Mouse (Mus musculus) stomach, embryonic 15.5 days (tissue): Measurements from ENCODE around the gene Ucn3. TPM values are rescaled to one million over a fixed set of nuclear protein-coding genes. Genes with fewer than 3 reads are reported as not detected.
"Not testable (repeated sequence)": the region's sequence is repeated elsewhere in the genome, so short reads cannot be mapped to it uniquely, and the experiment has no call there.

Experiments used
- ATAC-seq: fragments of 200-750 bp; cut with Nextera tagmentation; 2 replicates; pipeline ENCODE4 v1.8.0; 2017; ENCODE audit warnings: low read depth, moderate number of reproducible peaks, moderate TSS enrichment; ENCODE audit not compliant: insufficient read depth, low FRiP score
- H3K27ac ChIP-seq: fragments of 300-500 bp; sonication (generic); 2 replicates; pipeline ENCODE4 v1.5.1; 2015; ENCODE audit warnings: mild to moderate bottlenecking, inconsistent platforms
- H3K27me3 ChIP-seq: fragments of 300-500 bp; sonication (generic); replicated peaks from 2 replicates; pipeline ENCODE4 v1.6.1; 2015; ENCODE audit warnings: inconsistent platforms
- H3K36me3 ChIP-seq: fragments of 300-500 bp; sonication (generic); 2 replicates; pipeline ENCODE4 v1.6.1; 2015; ENCODE audit warnings: inconsistent platforms
- H3K4me1 ChIP-seq: fragments of 300-500 bp; sonication (generic); 2 replicates; pipeline ENCODE4 v1.6.1; 2015; ENCODE audit warnings: inconsistent platforms
- H3K4me2 ChIP-seq: fragments of 300-500 bp; sonication (generic); 2 replicates; pipeline ENCODE4 v1.6.1; 2015; ENCODE audit warnings: mild to moderate bottlenecking, inconsistent platforms
- H3K4me3 ChIP-seq: fragments of 300-500 bp; sonication (generic); replicated peaks from 2 replicates; pipeline ENCODE4 v1.5.1; 2015; ENCODE audit warnings: inconsistent platforms
- H3K9ac ChIP-seq: fragments of 300-500 bp; sonication (generic); 2 replicates; pipeline ENCODE4 v1.6.1; 2015; ENCODE audit warnings: inconsistent platforms
- H3K9me3 ChIP-seq: fragments of 300-500 bp; sonication (generic); 2 replicates; pipeline ENCODE4 v1.6.1; 2016; ENCODE audit warnings: inconsistent platforms
- WGBS: fragments of 180-500 bp; shearing (Covaris S2); methylation state at CpG from one replicate; pipeline ENCODE4 v1.1.7; 2015; 5-methylcytosine and 5-hydroxymethylcytosine counted together
- polyA plus RNA-seq: library from polyadenylated mRNA; unstranded; fragments of >200 nt; fragmentation: Nextera tagmentation; extraction: Ambion mirVana; gene quantifications from 2 replicates; pipeline ENCODE4 v1.2.1, GENCODE M21; 2015

Ucn3 gene
- polyA plus RNA-seq, 1 experiment from 2014 or later = not detected

DNA sequence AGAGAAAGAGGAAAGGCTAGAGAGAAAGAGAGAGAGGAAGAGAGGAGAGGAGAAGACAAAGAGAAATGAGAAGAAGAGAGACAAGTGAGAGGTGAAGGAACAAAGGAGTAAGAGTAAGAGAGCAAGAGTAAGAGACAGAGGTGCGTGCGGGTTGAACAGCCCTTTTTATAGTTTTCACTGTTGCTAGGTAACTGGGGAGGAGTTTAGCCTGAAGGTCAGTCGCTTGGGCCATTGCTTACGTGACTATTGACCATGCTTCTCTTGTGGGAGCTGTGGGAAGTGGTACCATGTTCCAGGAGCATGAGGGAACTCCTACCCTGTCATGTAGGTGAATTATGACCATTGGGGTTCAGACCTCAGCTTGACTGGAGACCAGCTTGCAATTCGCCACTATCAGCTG lies 34.8 kb downstream of the Ucn3 start:
- H3K36me3 ChIP-seq = peaks cover 5% of the 10 kb centered on the region
- 79% methylated on average over 5 of the region's 5 CpGs for WGBS
- H3K27ac ChIP-seq = no peak overlapping the region
- no peaks in the 10 kb centered on the region for H3K9me3 ChIP-seq
- no peaks in the 10 kb centered on the region for H3K4me1 ChIP-seq
- H3K27me3 ChIP-seq = no peaks in the 10 kb centered on the region
- H3K4me2 ChIP-seq = no peak overlapping the region
- H3K9ac ChIP-seq = no peak overlapping the region
- no peak overlapping the region for H3K4me3 ChIP-seq
- ATAC-seq = no peak

DNA sequence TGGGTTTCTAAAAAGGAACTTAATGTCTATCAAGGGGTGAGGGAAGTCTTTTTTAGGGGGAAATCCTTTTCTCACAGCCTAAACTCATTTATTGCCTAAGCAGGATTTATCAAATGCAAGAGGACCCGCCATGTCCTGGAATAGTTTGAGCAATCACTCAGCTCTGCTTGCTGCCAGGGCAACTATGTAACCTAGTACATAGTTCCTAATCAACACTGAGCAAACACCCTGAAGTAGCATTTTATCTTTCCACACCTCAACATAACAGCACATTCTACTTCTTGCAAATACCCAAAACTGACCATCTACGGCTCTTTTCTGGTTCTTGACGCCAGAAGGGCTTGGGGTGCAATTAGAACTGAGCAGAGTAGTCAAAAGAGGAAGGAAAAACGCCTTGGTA lies 36.9 kb downstream of the Ucn3 start:
- 69% methylated on average over 4 of the region's 4 CpGs for WGBS
- Histone ChIP-seq H3K27ac (no peak overlapping the region), H3K9ac (no peak overlapping the region), H3K4me3 (no peak overlapping the region), H3K4me1 (no peaks in the 10 kb centered on the region), H3K27me3 (no peaks in the 10 kb centered on the region), H3K9me3 (no peaks in the 10 kb centered on the region), H3K36me3 (peaks cover 7% of the 10 kb centered on the region), H3K4me2 (no peak overlapping the region)
- ATAC-seq = peak; percentile 75; the same call in 1 of the 2 replicates

DNA sequence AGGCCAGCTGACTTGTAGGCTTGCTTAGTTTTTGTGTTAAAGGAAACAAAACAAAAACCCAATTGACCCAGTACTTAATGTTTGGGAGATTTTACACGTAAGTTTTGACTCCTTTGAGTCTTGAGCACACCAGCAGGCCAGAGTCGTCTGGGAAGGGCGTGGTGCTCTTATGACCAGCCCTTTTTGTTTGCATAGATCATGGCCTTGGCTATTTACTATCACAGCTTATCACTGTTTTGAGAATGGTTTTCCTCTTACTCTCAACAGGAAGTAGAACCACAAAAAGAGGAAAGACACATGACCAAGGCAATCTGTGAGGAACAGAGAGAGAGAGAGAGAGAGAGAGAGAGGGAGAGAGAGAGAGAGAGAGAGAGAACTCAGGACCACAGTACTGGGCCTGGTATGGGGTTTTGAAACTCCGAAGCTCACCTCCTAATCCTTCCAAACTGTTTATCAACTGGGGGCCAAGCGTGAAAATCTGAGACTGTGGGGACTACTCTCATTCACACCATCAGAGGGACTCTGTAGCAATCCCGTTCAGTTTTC lies 37.9 kb downstream of the Ucn3 start:
- 65% methylated on average over 6 of the region's 6 CpGs for WGBS
- Histone ChIP-seq H3K27me3 (no peaks in the 10 kb centered on the region), H3K4me3 (no peak overlapping the region), H3K9ac (no peak overlapping the region), H3K4me2 (no peak overlapping the region), H3K36me3 (peaks cover 9% of the 10 kb centered on the region), H3K4me1 (no peaks in the 10 kb centered on the region), H3K9me3 (no peaks in the 10 kb centered on the region), H3K27ac (no peak overlapping the region)
- no peak for ATAC-seq

DNA sequence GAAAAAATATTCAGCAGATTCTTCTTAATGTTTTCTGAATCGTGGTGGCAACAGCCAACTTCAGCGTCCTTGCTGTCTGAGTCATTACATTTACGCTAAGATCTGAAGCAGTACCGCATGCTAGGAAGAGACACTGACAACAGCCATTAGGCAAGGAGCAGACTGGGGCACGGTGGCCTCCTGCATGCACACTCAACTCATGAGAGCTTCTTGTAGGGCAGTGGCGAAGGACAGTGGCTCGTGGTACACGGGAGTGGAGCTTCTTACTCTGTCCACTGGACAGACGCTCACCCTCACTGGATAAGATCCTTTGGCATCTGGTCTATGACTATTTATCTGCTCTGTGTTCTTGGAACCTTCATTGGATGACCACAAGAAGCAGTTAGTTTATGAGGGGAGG lies 45.8 kb downstream of the Ucn3 start:
- no peak for ATAC-seq
- no peaks in the 10 kb centered on the region for H3K9me3 ChIP-seq
- no peak overlapping the region for H3K9ac ChIP-seq
- no peaks in the 10 kb centered on the region for H3K4me1 ChIP-seq
- H3K4me2 ChIP-seq = no peak overlapping the region
- no peak overlapping the region for H3K27ac ChIP-seq
- no peak overlapping the region for H3K4me3 ChIP-seq
- H3K27me3 ChIP-seq = no peaks in the 10 kb centered on the region
- 89% methylated on average over 9 of the region's 9 CpGs for WGBS
- 0 out of 2 replicates have a peak, but pooled peaks cover 4% of the 10 kb centered on the region for H3K36me3 ChIP-seq

DNA sequence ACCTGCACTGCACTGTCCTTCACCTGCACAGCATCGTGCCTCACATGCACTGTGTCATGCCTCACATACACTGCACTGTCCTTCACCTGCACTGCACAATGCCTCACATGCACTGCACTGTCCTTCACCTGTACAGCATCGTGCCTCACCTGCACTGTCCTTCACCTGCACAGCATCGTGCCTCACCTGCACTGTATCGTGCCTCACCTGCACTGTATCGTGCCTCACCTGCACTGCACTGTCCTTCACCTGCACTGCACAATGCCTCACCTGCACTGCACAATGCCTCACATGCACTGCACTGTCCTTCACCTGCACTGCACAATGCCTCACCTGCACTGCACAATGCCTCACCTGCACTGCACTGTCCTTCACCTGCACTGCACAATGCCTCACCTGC lies 46.9 kb downstream of the Ucn3 start:
- not testable (repeated sequence) for H3K4me3 ChIP-seq, H3K9me3 ChIP-seq, H3K9ac ChIP-seq, H3K4me2 ChIP-seq, H3K36me3 ChIP-seq, H3K4me1 ChIP-seq, H3K27me3 ChIP-seq, H3K27ac ChIP-seq, ATAC-seq
- WGBS = 94% methylated on average over 5 of the region's 5 CpGs

DNA sequence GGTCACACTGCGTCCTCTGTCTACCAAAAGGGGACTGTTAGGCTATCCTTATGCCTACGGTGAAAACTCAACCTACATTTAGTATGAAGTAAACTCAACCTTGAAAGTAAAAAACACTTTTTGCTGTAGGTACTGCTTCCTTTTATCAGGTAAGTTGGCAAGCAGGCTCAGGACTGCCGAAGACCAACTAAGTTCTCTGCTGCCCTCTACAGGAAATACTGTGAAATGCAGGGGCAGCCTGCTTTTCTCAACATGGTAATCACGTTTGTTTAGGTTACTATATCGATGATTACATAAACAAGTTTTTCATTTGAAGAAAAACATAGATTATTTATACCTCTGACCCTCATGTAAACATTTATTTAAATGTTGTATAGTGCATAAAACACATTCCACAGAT lies 48.2 kb downstream of the Ucn3 start:
- H3K9ac ChIP-seq = no peak overlapping the region
- H3K4me1 ChIP-seq = no peaks in the 10 kb centered on the region
- no peaks in the 10 kb centered on the region for H3K9me3 ChIP-seq
- ATAC-seq = no peak
- no peaks in the 10 kb centered on the region for H3K36me3 ChIP-seq
- H3K4me3 ChIP-seq = no peak overlapping the region
- no peaks in the 10 kb centered on the region for H3K27me3 ChIP-seq
- H3K4me2 ChIP-seq = no peak overlapping the region
- H3K27ac ChIP-seq = no peak overlapping the region
- WGBS = 27% methylated on average over 5 of the region's 5 CpGs

DNA sequence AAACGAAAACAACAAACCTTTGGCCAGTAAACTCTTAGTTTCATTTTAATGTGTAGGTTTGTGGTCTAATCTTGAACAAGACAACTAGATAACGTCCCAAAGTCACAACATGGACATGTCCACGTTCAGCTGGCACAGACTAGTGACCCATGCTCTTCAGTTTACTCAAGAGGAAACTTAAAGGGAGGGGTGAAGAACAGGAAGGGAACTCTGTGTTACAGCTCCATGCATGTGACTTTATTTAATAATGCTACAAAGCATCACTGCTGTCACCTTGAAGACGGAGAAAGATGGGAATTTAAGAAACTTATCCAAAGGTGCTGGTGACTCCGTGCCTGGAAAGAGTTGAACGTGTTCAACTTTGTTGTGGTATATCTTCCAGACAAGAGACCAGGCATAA lies 49.1 kb downstream of the Ucn3 start:
- H3K36me3 ChIP-seq = no peaks in the 10 kb centered on the region
- WGBS = 84% methylated on average over 6 of the region's 6 CpGs
- H3K4me3 ChIP-seq = no peak overlapping the region
- no peak overlapping the region for H3K4me2 ChIP-seq
- H3K4me1 ChIP-seq = no peaks in the 10 kb centered on the region
- H3K27me3 ChIP-seq = no peaks in the 10 kb centered on the region
- H3K9me3 ChIP-seq = no peaks in the 10 kb centered on the region
- H3K27ac ChIP-seq = no peak overlapping the region
- no peak for ATAC-seq
- H3K9ac ChIP-seq = no peak overlapping the region

DNA sequence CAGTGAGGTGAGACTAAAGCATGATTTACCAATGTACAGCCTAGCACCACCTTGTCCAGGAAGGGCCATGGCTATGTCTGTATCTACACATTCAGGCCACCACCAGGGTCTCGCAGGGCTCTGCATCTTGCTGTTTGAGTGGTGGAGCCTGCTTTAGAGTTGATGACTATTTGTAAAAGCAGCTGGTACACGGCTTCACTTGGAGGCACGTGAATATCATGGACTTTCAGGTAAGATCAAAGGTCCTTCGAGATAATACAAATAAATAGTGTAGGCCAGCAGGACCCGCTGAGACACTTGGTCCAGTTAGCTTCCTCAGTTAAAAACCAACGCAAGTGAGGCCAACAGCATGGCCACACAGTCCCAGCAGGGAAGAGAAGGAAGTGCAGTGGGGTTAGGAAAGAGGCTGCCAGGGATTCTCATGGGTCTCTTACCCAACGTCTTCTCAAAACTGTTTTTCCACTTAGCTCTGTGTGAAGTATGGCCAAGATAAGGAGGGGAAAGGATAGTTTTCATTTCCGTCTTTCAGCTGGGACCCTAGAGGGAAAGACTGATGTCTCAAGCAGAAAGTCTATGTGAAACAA lies 49.7 kb downstream of the Ucn3 start:
- WGBS = 71% methylated on average over 8 of the region's 8 CpGs
- no peak overlapping the region for H3K4me2 ChIP-seq
- no peaks in the 10 kb centered on the region for H3K27me3 ChIP-seq
- H3K4me3 ChIP-seq = no peak overlapping the region
- ATAC-seq = no peak
- no peaks in the 10 kb centered on the region for H3K4me1 ChIP-seq
- H3K9ac ChIP-seq = no peak overlapping the region
- no peaks in the 10 kb centered on the region for H3K36me3 ChIP-seq
- no peaks in the 10 kb centered on the region for H3K9me3 ChIP-seq
- H3K27ac ChIP-seq = no peak overlapping the region

DNA sequence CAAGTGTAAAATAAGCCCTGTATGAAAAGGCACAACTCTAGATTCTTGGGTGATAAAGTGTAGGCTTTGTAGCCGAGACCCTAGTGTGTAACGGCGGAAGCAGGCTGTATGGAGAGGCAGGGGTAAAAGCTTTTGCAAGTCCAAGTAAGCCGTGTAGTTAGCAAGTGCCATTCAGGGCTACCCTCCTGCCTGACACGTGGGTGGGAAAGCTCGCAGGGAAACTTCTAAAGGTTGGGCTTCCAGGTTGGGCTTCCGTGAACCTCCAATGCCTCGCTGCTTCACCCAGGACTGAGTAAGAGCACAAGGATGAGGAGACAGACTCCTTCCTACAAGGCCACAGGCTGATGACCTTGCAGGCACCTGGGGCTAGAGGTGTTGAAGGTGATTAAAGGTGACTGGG lies 50.6 kb downstream of the Ucn3 start:
- no peak for ATAC-seq
- Histone ChIP-seq H3K9me3 (no peaks in the 10 kb centered on the region), H3K4me3 (no peak overlapping the region), H3K4me1 (no peaks in the 10 kb centered on the region), H3K9ac (no peak overlapping the region), H3K4me2 (no peak overlapping the region), H3K36me3 (no peaks in the 10 kb centered on the region), H3K27me3 (no peaks in the 10 kb centered on the region), H3K27ac (no peak overlapping the region)
- WGBS = 72% methylated on average over 8 of the region's 8 CpGs

DNA sequence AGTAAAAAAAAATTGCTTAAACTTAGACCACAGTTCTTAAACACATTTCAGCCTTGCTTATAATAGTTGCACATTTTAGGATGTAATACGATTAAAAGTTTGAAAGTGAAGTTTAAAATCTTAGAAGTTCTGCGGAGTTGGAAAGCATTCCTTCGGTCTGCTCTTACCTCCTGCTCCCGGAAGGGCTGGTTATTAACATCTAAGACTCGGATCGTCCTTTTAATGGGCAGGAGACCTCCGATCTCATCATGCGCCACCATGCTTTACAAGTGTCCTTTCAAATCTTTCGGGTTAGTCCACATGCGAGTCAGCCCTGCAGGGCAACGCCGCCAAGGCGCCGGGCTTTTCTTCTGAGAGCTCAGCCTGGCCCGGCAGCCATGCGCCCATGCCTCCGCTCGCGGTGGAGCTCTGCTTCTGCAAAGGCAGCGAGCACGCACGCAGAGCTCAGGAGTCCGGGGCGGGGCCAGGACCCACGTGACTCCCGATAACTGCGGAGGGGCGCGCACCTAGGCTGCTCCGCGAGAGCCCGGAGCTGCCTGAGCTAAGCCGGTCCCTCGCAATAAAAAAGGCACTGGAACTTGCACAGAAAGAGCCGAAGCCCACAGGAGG lies 51.9 kb downstream of the Ucn3 start:
- H3K4me1 ChIP-seq = no peaks in the 10 kb centered on the region
- H3K4me3 ChIP-seq = peak overlapping the region; percentile 62
- peaks cover 2% of the 10 kb centered on the region; the same call in 1 of the 2 replicates for H3K36me3 ChIP-seq
- no peaks in the 10 kb centered on the region for H3K27me3 ChIP-seq
- WGBS = under 1% methylated on average over 35 of the region's 35 CpGs
- peak overlapping the region; percentile 59; the same call in 1 of the 2 replicates for H3K9ac ChIP-seq
- peak; percentile 98 for ATAC-seq
- H3K9me3 ChIP-seq = no peaks in the 10 kb centered on the region
- peak overlapping the region; percentile 86 for H3K27ac ChIP-seq
- peak overlapping the region; percentile 70 for H3K4me2 ChIP-seq

DNA sequence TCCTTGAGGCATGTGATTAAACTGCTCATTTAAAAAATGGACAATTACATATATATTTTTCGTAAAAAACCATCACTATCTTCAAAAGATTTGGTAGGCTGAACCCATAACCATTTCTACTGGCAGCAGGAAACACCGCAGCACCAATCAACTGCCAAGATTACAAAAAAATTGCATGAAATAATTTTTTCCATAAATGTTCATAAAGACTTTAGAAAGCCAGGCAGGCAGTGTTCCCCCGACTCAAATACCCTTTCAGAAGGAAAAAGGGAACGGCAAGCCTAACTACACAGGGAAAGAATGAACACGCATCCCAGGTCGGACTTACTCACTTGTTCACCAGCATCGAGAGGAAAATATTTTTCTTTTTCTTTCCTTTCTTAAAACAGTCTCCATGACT lies 52.5 kb downstream of the Ucn3 start:
- no peak for ATAC-seq
- peak overlapping the region; percentile 70 for H3K4me2 ChIP-seq
- H3K9me3 ChIP-seq = no peaks in the 10 kb centered on the region
- H3K36me3 ChIP-seq = peaks cover 8% of the 10 kb centered on the region
- WGBS = 10% methylated on average over 7 of the region's 7 CpGs
- no peaks in the 10 kb centered on the region for H3K27me3 ChIP-seq
- peak overlapping the region; percentile 59; the same call in 1 of the 2 replicates for H3K9ac ChIP-seq
- H3K4me1 ChIP-seq = no peaks in the 10 kb centered on the region
- H3K27ac ChIP-seq = peak overlapping the region; percentile 23; the same call in 1 of the 2 replicates
- peak overlapping the region; percentile 62 for H3K4me3 ChIP-seq

DNA sequence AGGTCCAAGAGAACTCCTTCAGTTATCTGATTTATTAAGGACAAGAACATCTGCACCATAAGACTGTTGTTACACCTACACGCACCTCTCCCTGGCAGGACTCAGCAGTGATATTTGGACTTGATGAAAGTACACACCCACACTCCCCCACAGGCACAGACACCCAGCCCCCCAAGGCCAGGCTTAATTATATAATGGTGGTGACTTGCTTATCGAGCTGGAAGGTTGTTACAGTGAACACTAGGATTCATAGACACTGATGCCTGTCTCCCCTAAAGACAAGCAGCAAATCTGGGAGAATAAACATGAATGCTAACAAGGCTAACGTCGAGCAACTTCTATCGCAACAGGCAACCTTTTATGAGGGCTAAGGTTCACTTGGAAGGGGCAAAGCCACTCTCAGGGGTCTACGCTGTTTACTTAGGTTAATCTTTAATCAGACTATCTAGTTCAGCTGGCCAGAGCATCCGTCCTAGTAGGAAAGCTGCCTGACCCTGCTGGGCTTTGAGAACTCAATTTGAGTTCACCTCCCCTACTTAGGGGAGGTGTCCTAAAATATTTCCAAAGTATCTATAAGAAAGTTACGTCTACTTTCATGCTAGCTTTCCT lies 53.6 kb downstream of the Ucn3 start:
- H3K4me3 ChIP-seq = peak overlapping the region; percentile 62
- peaks cover 18% of the 10 kb centered on the region for H3K36me3 ChIP-seq
- no peak for ATAC-seq
- 0 out of 2 replicates have a peak overlapping the region, but pooled peaks have one; percentile 8 for H3K27ac ChIP-seq
- H3K27me3 ChIP-seq = no peaks in the 10 kb centered on the region
- no peaks in the 10 kb centered on the region for H3K4me1 ChIP-seq
- H3K9me3 ChIP-seq = no peaks in the 10 kb centered on the region
- peak overlapping the region; percentile 17; the same call in 1 of the 2 replicates for H3K9ac ChIP-seq
- 31% methylated on average over 8 of the region's 8 CpGs for WGBS
- H3K4me2 ChIP-seq = peak overlapping the region; percentile 70
